Mouse (Mus musculus) CD8-positive naive resting alpha-beta T cell, adult 2 months (primary cell): ENCODE data around the gene Psmd8.

Experiments
- DNase-seq, 2 experiments: peaks; one replicate each; pipeline ENCODE4 v3.0.0; 2022; ENCODE audit warnings: low read depth in 2 of 2, low spot score in 2 of 2

Gene Psmd8

DNA sequence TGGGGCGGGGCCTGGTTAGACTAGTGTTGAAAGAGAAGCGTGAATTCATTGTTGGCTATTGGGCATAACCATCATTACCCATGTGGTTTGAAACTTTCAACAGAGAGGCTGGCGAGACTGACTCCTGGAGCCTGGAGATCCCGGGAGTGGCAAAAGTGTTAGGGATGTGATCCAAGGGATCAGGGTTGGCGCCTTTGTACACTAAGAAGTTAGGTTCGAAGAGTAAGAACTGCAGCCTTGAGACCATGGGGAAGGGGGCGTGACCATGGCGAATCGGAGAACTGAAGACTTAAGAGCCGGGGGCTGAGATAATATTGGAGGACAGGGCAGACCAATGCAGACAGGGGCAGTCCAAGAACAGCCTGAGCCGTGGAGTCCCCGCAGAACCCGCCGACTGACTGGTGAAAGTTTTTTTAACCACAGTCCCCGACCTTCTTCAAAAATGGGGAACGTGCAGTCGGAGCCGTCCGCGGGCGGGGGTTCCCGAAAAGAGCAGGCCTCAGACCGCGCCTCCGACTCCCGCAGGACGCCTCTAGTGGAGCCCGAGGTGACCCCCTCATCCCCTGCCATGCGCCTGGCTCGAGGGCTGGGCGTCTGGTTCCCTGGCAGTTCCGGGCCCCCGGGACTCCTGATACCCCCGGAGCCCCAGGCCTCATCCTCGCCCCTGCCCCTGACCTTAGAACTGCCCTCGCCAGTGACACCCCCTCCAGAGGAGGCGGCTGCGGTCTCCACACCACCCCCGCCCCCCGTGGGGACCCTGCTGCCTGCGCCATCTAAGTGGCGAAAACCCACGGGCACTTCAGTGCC, 9.5 kb downstream of the Psmd8 start:
- DNase-seq: no peak

GRCm38 (mm10) chr7:29170066-29170754, 10.3 kb downstream of the Psmd8 start, which contains the start of the genes Ggn and Spred3:
Gene Ggn, plus strand, starts transcription at chr7:29170210.
Gene Spred3, minus strand, starts transcription at chr7:29170411.
- no peak for DNase-seq

GRCm38 (mm10) chr7:29169231-29170065, 11.1 kb downstream of the Psmd8 start:
- no peak for DNase-seq

GRCm38 (mm10) chr7:29168791-29169230, 11.7 kb downstream of the Psmd8 start:
- no peak for DNase-seq

- DNase-seq: no peak
Observed at GRCm38 (mm10) chr7:29168121-29168695, 12.3 kb downstream of the Psmd8 start.

DNA sequence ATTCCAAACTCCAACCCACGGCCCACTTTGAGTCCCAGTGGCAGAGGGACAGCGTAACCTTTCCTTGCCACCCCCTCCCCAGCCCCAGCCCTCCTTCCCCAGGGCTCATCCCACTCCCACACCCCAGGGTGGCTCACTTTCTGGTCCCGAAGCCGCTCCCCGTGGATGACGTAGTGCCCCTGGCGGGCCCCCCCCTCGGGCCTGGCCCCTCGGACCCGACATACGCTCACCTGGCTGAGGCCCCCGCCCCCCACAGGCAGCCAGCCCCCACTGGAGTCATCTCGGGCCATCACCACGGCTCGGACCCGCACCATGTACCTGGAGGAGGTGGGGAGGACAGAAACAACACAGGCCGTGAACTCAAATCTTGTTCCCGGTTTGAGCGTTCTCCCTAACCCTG, 12.8 kb downstream of the Psmd8 start:
- DNase-seq: no peak

DNA sequence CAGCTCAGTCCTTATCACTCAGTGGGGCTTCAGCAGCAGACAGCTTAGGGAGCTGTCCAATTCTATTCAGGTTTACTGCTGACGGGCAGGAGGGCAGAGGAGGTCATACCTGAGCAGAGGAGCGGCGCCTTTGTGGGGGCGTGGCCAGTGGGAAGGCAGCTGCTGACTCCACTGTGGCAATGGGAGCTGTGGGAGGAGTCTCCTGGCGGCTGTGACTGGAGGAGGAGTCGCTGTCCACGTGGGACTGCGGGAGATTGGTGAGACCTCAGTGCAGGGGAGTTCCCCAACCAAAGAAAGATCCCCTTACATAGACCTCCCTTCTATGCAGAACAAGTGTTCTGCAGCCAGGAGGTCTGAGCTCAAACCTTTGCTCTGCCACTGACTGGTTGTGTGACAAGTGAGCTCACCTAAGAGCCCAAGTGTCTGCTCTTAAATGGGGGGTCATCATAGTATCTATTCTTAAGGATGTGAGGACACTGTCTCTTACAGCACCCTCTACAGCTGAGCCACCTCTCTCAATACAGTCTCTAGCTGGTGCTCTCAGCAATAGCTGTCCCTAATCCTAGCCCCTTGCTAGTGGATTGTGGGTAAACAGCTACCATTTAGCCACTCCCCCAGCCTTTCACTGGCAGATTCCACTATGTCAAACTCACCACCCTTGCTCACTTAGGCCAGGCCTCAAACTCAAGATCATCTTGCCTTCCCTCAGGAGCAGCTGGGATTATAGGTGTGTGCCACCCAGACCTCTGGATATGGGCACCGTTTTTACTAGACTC, 17.6 kb downstream of the Psmd8 start:
- no peak for DNase-seq

- DNase-seq: no peak
Observed at GRCm38 (mm10) chr7:29162294-29162693, 18.2 kb downstream of the Psmd8 start.

DNA sequence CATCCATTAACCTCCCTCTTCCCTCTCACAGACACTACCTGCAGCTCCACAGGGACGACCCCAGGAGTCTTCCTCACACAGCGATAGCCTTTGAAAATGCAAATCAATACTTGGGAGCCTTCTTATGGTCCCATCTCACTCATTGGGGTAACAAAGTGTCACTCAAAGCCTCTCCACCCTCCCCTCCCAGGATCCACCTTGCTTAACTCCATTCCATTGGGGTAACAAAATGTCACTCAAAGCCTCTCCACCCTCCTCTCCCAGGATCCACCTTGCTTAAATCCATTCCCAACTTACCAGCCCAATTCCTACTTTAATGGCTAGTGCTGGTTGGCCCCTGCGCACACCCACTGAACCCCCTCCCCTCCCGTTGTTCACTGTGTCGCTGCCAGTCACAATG, 22.2 kb downstream of the Psmd8 start:
- no peak for DNase-seq

GRCm38 (mm10) chr7:29155838-29156782, 24.4 kb downstream of the Psmd8 start, which contains the start of gene Fam98c:
Gene Fam98c, minus strand, starts transcription at chr7:29156234.
- DNase-seq: peak; percentile 52 to 68

- peak; percentile 45 to 69 for DNase-seq
Observed at GRCm38 (mm10) chr7:29155196-29155837, 25.2 kb downstream of the Psmd8 start.

DNA sequence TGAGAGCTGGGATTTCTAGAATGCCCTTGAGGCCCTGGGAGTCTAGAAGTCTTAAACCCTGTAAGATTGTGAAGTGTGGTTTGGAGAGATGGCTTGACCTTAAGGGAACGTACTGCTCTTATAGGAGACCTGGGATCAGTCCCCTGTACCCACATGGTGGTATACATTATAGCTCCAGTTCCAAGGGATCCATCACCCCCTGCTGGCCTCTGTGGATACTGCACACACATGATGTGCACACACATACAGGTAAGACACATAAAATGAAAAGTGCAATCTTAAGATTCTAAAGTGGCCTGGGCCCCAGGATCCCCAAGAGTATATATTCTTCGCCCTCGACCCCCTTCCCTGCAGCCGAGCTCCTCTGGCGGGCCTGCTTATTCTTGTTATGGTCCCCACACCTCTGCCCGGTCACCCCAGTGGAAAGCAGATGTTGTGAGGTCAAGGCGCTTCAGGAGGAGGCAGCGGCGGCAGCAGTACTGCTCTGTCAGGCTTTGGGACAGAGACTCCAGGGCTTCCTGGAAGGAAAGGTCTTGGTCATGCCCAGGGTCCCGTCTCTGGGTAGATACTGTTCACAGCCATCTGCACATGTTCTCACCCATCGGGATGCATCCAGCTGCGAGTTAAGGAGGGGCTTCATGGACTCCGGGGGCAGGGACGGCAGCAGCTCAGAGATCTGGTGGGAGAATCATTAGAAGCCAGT, 26.3 kb downstream of the Psmd8 start:
- no peak for DNase-seq

GRCm38 (mm10) chr7:29151486-29151885, 29.0 kb downstream of the Psmd8 start:
- no peak for DNase-seq

DNA sequence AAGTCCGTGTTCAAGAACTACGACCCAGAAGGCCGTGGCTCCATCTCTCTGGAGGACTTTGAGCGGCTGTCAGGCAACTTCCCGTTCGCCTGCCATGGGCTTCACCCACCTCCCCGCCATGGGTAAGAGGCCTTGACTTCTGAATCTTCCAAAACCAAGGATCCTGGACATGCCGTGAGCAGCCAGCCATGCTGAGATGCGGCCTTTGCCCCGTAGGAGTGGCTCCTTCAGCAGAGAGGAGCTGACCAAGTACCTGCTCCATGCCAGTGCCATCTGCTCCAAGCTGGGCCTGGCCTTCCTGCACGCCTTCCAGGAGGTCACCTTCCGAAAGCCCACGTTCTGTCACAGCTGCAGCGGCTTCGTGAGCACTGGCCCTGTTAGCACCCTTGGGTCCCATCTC, 31.7 kb downstream of the Psmd8 start:
- no peak for DNase-seq

GRCm38 (mm10) chr7:29146625-29147367, 33.7 kb downstream of the Psmd8 start:
- DNase-seq: no peak

GRCm38 (mm10) chr7:29144006-29144405, 36.5 kb downstream of the Psmd8 start:
- no peak for DNase-seq

- peak; percentile 43 to 51 for DNase-seq
Observed at GRCm38 (mm10) chr7:29141416-29141815, 39.1 kb downstream of the Psmd8 start.
